Mouse (Mus musculus) hindbrain, embryonic 16.5 days (tissue): Measurements from ENCODE around the gene Flna. TPM values are rescaled to one million over a fixed set of nuclear protein-coding genes. Genes with fewer than 3 reads are reported as not detected.
"Not testable (repeated sequence)": the region's sequence is repeated elsewhere in the genome, so short reads cannot be mapped to it uniquely, and the experiment has no call there.

Experiments
- ATAC-seq: fragments of 200-750 bp; cut with Nextera tagmentation; 2 replicates; pipeline ENCODE4 v1.8.0; 2017; ENCODE audit warnings: moderate TSS enrichment, moderate library complexity
- H3K27ac ChIP-seq: fragments of 300-500 bp; sonication (generic); 2 replicates; pipeline ENCODE4 v1.5.1; 2014; ENCODE audit warnings: low read depth, mild to moderate bottlenecking, control low read depth, low read length, moderate library complexity
- H3K27me3 ChIP-seq: fragments of 300-500 bp; sonication (generic); replicated peaks from 2 replicates; pipeline ENCODE4 v1.6.1; 2014; ENCODE audit warnings: low read length; ENCODE audit not compliant: control insufficient read depth, insufficient read depth
- H3K36me3 ChIP-seq: fragments of 300-500 bp; sonication (generic); 2 replicates; pipeline ENCODE4 v1.6.1; 2014; ENCODE audit warnings: mild to moderate bottlenecking, low read length, moderate library complexity, mixed read lengths; ENCODE audit not compliant: control insufficient read depth, insufficient read depth
- H3K4me1 ChIP-seq: fragments of 300-500 bp; sonication (generic); 2 replicates; pipeline ENCODE4 v1.6.1; 2014; ENCODE audit warnings: low read depth, low read length; ENCODE audit not compliant: control insufficient read depth, insufficient read depth
- H3K4me2 ChIP-seq: fragments of 300-500 bp; sonication (generic); 2 replicates; pipeline ENCODE4 v1.6.1; 2014; ENCODE audit warnings: mild to moderate bottlenecking, low read length, control low read depth, moderate library complexity
- H3K4me3 ChIP-seq: fragments of 300-500 bp; sonication (generic); 2 replicates; pipeline ENCODE4 v1.5.1; 2014; ENCODE audit warnings: mild to moderate bottlenecking, low read length, control low read depth, moderate library complexity
- H3K9ac ChIP-seq: fragments of 300-500 bp; sonication (generic); 2 replicates; pipeline ENCODE4 v1.6.1; 2014; ENCODE audit warnings: low read depth, mild to moderate bottlenecking, control low read depth, low read length, moderate library complexity
- H3K9me3 ChIP-seq: fragments of 300-500 bp; sonication (generic); 2 replicates; pipeline ENCODE4 v1.6.1; 2014; ENCODE audit warnings: mild to moderate bottlenecking, low read length, moderate library complexity; ENCODE audit not compliant: control insufficient read depth
- WGBS: fragments of 180-500 bp; shearing (Covaris S2); extraction: QIAGEN DNeasy Blood & Tissue Kit; methylation state at CpG from one replicate; pipeline ENCODE4 v1.1.7; 2014; 5-methylcytosine and 5-hydroxymethylcytosine counted together
- microRNA-seq: library from miRNA; unstranded; fragments of <30 nt; microRNA quantifications from one replicate; pipeline ENCODE4, GENCODE M21; 2017
- polyA plus RNA-seq: library from polyadenylated mRNA; unstranded; fragments of >200 nt; fragmentation: Nextera tagmentation; extraction: Ambion mirVana; gene quantifications from 2 replicates; pipeline ENCODE4 v1.2.1, GENCODE M21; 2015

Gene Flna
- polyA plus RNA-seq, 1 experiment from 2014 or later = 77.4 TPM

DNA sequence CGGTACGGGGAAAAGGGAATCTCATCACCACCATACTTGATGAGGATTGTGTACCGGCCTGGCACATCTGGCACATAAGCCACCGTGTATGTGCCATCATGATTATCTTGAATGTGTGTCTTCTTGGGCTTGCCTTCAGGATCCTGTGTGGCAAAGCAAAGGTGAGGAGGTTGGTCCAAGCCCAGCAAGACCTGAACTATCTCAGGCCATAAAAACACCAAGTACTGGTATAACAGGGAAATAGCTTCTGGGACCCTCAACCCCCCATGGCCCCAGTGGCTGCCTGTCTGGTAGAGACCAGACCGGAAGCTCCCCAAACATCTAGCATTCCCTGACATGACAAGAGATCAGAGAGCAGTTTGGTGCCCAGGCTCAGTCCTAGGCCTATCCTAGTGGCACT, 16.4 kb downstream of the Flna start:
- no peaks in the 10 kb centered on the region for H3K9me3 ChIP-seq
- peaks cover 45% of the 10 kb centered on the region for H3K36me3 ChIP-seq
- no peak overlapping the region for H3K27ac ChIP-seq
- no peak overlapping the region for H3K9ac ChIP-seq
- H3K4me2 ChIP-seq = no peak overlapping the region
- no peaks in the 10 kb centered on the region for H3K27me3 ChIP-seq
- H3K4me1 ChIP-seq = no peaks in the 10 kb centered on the region
- WGBS = 93% methylated on average over 5 of the region's 5 CpGs
- H3K4me3 ChIP-seq = no peak overlapping the region
- no peak for ATAC-seq

DNA sequence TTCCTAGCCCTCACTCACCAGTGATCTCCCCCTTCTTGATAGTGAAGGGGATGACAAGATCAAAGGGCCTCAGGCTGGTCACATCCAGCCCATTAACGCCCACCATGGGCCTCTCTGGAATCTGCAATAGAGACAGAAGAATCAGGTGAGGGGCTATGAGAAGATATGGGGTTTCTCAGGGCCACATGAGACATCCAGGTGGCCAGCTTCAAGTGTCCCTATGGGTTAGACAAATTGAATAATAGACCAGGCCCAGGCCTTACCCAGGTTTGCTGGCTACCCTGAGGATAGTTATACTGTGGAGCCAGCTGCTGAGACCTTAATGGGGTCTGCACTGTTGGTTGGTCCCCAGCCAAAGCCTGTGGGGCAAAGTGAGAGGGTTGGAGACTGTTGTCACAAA, 19.6 kb downstream of the Flna start:
- no peak for ATAC-seq
- no peak overlapping the region for H3K4me3 ChIP-seq
- H3K36me3 ChIP-seq = peaks cover 50% of the 10 kb centered on the region
- no peak overlapping the region for H3K27ac ChIP-seq
- no peaks in the 10 kb centered on the region for H3K9me3 ChIP-seq
- no peaks in the 10 kb centered on the region for H3K27me3 ChIP-seq
- H3K4me2 ChIP-seq = no peak overlapping the region
- no peaks in the 10 kb centered on the region for H3K4me1 ChIP-seq
- no peak overlapping the region for H3K9ac ChIP-seq
- WGBS = 73% methylated on average over 1 of the region's 1 CpGs

DNA sequence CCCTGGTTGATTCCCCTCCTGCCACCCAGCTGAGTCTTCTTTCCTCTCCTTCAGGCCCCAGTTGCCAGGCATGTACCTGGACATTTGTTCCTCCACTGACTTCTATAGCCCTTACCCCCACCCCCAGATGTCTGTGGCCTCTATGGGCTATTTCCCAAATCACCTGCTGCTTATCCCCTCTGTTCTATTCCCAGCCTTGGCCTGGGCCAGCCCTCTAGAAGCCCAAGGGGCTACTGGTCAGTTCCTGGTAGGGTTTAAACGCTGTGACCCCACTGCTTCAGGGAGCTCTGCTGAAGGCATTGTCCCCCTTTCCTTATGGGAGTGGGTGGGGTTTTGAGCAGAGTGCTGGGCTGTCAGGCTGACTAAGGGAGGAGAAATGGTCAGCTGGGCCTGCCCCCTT, 29.5 kb downstream of the Flna start:
- not testable (repeated sequence) for H3K4me3 ChIP-seq, H3K27ac ChIP-seq, H3K36me3 ChIP-seq, H3K4me1 ChIP-seq, ATAC-seq, H3K9me3 ChIP-seq, H3K4me2 ChIP-seq, H3K27me3 ChIP-seq, H3K9ac ChIP-seq
- WGBS = 53% methylated on average over 1 of the region's 1 CpGs

DNA sequence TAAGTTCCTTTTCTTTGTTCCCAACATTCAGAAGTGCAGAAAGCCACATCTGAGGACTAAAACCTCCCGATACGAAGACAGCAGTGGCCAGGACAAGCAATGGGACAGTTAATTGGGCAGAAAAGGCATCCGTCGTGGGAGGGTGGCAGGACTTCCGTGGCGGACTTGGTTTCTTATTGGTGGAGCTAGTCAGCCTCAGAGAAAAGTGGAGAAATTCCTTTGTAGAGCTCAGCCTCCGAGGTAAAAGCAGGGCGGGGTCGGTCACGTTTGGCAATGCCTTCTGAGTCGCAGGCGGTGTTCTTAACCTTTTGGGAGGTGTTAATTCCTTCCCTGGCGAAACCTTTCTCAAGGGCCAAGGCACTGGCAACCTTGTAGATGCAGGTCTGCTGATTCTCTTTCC, 30.2 kb downstream of the Flna start:
- no peak overlapping the region for H3K4me3 ChIP-seq
- 58% methylated on average over 13 of the region's 13 CpGs for WGBS

DNA sequence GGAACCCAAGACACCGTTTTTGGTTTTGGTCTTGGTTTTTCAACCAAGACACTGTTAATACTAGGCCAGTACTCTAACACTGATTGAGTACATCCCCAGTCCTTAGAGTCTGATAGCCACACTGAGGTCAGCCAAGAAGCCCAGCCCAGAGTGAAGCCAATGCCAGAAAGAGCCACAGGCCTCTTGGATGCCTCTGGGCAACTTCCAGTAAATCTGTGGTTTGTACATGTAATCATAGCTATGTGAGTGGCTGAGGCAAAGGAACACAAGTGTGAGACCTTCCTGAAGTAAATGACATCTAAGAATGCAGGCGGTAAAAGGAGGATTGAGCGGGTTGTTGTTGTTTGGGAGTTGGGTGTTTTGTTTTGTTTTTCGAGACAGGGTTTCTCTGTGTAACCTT, 31.1 kb downstream of the Flna start:
- 88% methylated on average over 4 of the region's 4 CpGs for WGBS

More for the DNA sequence above, 30.2 kb downstream of the Flna start:
- Histone ChIP-seq H3K36me3 (peaks cover 3% of the 10 kb centered on the region), H3K27me3 (no peaks in the 10 kb centered on the region), H3K9me3 (no peaks in the 10 kb centered on the region), H3K4me2 (no peak overlapping the region), H3K9ac (no peak overlapping the region), H3K27ac (no peak overlapping the region), H3K4me1 (no peaks in the 10 kb centered on the region)
- ATAC-seq = no peak

DNA sequence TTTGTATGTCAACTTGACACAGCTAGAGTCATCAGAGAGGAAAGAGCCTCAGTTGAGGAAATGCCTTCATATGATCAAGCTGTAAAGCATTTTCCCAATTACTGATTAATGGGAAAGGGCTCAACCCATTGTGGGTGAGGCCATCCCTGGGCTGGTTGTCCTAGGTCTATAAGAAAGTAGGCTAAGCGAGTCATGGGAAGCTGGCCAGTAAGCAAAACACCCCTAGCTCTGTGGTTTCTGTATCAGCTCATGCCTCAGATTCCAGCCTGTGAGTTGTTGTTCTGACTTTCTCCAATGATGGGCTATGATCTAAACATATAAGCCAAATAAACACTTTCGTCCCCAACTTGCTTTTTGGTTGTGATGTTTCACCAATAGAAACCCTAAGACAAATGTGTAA, 46.1 kb downstream of the Flna start:
- Histone ChIP-seq H3K4me2 (no peak overlapping the region), H3K9me3 (no peaks in the 10 kb centered on the region), H3K4me3 (no peak overlapping the region), H3K27me3 (no peaks in the 10 kb centered on the region), H3K27ac (no peak overlapping the region), H3K9ac (no peak overlapping the region), H3K36me3 (no peaks in the 10 kb centered on the region), H3K4me1 (no peaks in the 10 kb centered on the region)
- ATAC-seq = no peak
- WGBS = 87% methylated on average over 2 of the region's 2 CpGs

More for the DNA sequence above, 31.1 kb downstream of the Flna start:
- no peak for ATAC-seq
- Histone ChIP-seq H3K4me2 (no peak overlapping the region), H3K36me3 (peaks cover 2% of the 10 kb centered on the region; the same call in 1 of the 2 replicates), H3K27ac (no peak overlapping the region), H3K4me3 (no peak overlapping the region), H3K9me3 (no peaks in the 10 kb centered on the region), H3K27me3 (no peaks in the 10 kb centered on the region), H3K4me1 (no peaks in the 10 kb centered on the region), H3K9ac (no peak overlapping the region)

DNA sequence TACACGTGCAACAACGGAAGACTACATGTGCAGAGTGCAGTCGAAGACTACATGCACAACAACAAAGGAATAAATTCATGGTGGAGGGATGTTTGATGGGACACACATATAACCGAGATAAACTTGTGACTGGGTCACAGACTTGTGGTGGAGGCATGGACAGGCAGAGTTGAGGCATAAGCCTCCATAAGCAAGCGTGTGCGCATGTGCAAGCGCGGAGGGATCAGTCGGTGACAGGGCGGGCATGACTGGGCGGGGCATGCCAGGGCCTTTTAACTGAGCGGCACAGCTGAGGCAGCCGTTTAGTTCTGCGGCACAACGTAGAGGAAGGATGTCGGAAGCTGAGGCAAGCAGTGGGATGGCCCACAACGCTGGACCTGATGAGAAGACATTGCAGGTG, 72.7 kb downstream of the Flna start, which contains the start of gene Tktl1:
TSS of gene Tktl1 (plus strand) at position 301 of the 400 bp plus-strand sequence.
- Histone ChIP-seq H3K4me2 (no peak within 1 kb of the TSS), H3K27ac (no peak within 1 kb of the TSS), H3K4me1 (no peaks in the 10 kb centered on the region), H3K9me3 (no peaks in the 10 kb centered on the region), H3K36me3 (no peaks in the 10 kb centered on the region), H3K27me3 (no peaks in the 10 kb centered on the region), H3K4me3 (no peak within 1 kb of the TSS), H3K9ac (no peak within 1 kb of the TSS)
- no peak for ATAC-seq
- WGBS = 90% methylated on average over 17 of the region's 17 CpGs

Small RNA genes lying within 50 kb of the gene (microRNA-seq; reads per million reads assigned to microRNA genes)
- gene Mir7091 = 0.83 reads per million

Other genes starting within 250 kb of the Flna start
- gene Irak1, start 225.9 kb downstream of the Flna start, polyA plus RNA-seq = 38.4 and 48.5 TPM in 2 replicates
- gene Opn1mw, start 122.4 kb downstream of the Flna start, polyA plus RNA-seq = not detected in 2 replicates
- gene Mecp2, start 114.5 kb downstream of the Flna start, polyA plus RNA-seq = 9.9 and 10.8 TPM in 2 replicates
- not detected in 2 replicates for gene Tex28, start 82.0 kb downstream of the Flna start, polyA plus RNA-seq
- gene Tktl1, start 72.6 kb downstream of the Flna start, polyA plus RNA-seq = 0.14 TPM in 1 of 2 replicates, not detected in the other
- 13.1 and 14.8 TPM in 2 replicates for gene Emd, start 4.9 kb upstream of the Flna start, polyA plus RNA-seq
- gene Rpl10, start 21.0 kb upstream of the Flna start, polyA plus RNA-seq = 342 and 444 TPM in 2 replicates
- gene Taz, start 32.1 kb upstream of the Flna start, polyA plus RNA-seq = 78.4 and 79.0 TPM in 2 replicates
- gene Dnase1l1, start 32.5 kb upstream of the Flna start, polyA plus RNA-seq = 4.4 and 4.7 TPM in 2 replicates
- gene Atp6ap1, start 47.3 kb upstream of the Flna start, polyA plus RNA-seq = 331 and 347 TPM in 2 replicates
- 978 and 991 TPM in 2 replicates for gene Gdi1, start 55.2 kb upstream of the Flna start, polyA plus RNA-seq
- 61.5 and 61.7 TPM in 2 replicates for gene Fam50a, start 63.2 kb upstream of the Flna start, polyA plus RNA-seq
- 38.2 and 49.4 TPM in 2 replicates for gene Plxna3, start 79.2 kb upstream of the Flna start, polyA plus RNA-seq
- gene Lage3, start 103.8 kb upstream of the Flna start, polyA plus RNA-seq = 69.7 and 78.4 TPM in 2 replicates
- gene Ubl4a, start 123.4 kb upstream of the Flna start, polyA plus RNA-seq = 72.9 and 74.6 TPM in 2 replicates
- gene Slc10a3, start 123.5 kb upstream of the Flna start, polyA plus RNA-seq = 7.5 and 8.2 TPM in 2 replicates
- 35.5 and 37.9 TPM in 2 replicates for gene Fam3a, start 143.5 kb upstream of the Flna start, polyA plus RNA-seq
- gene Ikbkg, start 143.5 kb upstream of the Flna start, polyA plus RNA-seq = 14.3 and 17.1 TPM in 2 replicates
- gene G6pdx, start 179.4 kb upstream of the Flna start, polyA plus RNA-seq = 46.0 and 50.8 TPM in 2 replicates
- not detected in 2 replicates for gene Gm6880, start 231.6 kb upstream of the Flna start, polyA plus RNA-seq